Mouse (Mus musculus) midbrain, embryonic 10.5 days (tissue): ENCODE measurements at regions not wholly inside any gene's neighbourhood (a gene's known extent, or its start where the extent isn't known, plus 50 kb on each side); places are given as distances from the start of the nearest gene placed in this dataset.

Experiments
- DNase-seq: peaks from one replicate; pipeline ENCODE4 v3.0.0-alpha.2; 2017; ENCODE audit warnings: low spot score
- H3K27ac ChIP-seq: fragments of 300-500 bp; sonication (generic); replicated peaks from 2 replicates; pipeline ENCODE4 v1.5.1; 2016; ENCODE audit warnings: mild to moderate bottlenecking
- H3K27me3 ChIP-seq: fragments of 300-500 bp; sonication (generic); 2 replicates; pipeline ENCODE4 v1.6.1; 2016; ENCODE audit warnings: low read depth, mild to moderate bottlenecking; ENCODE audit not compliant: poor library complexity, severe bottlenecking
- H3K36me3 ChIP-seq: fragments of 300-500 bp; sonication (generic); 2 replicates; pipeline ENCODE4 v1.6.1; 2016; ENCODE audit warnings: mild to moderate bottlenecking, moderate library complexity
- H3K4me1 ChIP-seq: fragments of 300-500 bp; sonication (generic); 2 replicates; pipeline ENCODE4 v1.6.1; 2016
- H3K4me3 ChIP-seq: fragments of 300-500 bp; sonication (generic); 2 replicates; pipeline ENCODE4 v1.5.1; 2016; ENCODE audit warnings: mild to moderate bottlenecking, moderate library complexity
- H3K9me3 ChIP-seq: fragments of 300-500 bp; sonication (generic); replicated peaks from 2 replicates; pipeline ENCODE4 v1.6.1; 2016; ENCODE audit warnings: mild to moderate bottlenecking
- WGBS: fragments of 180-500 bp; shearing (Covaris S2); methylation state at CpG from one replicate; pipeline ENCODE4 v1.1.7; 2016; 5-methylcytosine and 5-hydroxymethylcytosine counted together

DNA sequence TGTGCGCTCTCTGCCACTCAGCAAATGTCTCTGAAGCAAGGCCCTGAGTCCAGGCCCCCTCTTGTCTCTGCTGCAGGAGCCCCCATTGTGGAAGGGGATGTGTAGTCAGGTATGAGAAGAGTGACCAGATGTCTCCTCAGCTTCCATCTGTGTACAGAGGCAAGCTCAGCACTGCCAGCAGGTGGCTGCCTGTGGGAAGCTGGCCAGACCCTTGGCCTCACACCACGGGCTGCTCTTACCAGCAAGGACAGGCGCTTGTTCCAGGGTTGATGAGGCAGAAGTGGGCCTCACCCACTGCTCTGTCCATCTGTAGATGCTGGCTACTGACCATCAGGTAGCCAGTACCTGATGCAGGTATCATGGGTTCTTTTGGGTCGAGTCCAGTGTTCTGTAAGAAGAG, 69.4 kb upstream of the Hdac4 start:
- Histone ChIP-seq H3K4me1 (peaks cover 13% of the 10 kb centered on the region), H3K4me3 (no peak overlapping the region), H3K36me3 (no peaks in the 10 kb centered on the region), H3K27me3 (peaks cover 3% of the 10 kb centered on the region; the same call in 1 of the 2 replicates), H3K27ac (no peak overlapping the region), H3K9me3 (no peaks in the 10 kb centered on the region)
- no peak for DNase-seq
- 76% methylated on average over 4 of the region's 4 CpGs for WGBS

DNA sequence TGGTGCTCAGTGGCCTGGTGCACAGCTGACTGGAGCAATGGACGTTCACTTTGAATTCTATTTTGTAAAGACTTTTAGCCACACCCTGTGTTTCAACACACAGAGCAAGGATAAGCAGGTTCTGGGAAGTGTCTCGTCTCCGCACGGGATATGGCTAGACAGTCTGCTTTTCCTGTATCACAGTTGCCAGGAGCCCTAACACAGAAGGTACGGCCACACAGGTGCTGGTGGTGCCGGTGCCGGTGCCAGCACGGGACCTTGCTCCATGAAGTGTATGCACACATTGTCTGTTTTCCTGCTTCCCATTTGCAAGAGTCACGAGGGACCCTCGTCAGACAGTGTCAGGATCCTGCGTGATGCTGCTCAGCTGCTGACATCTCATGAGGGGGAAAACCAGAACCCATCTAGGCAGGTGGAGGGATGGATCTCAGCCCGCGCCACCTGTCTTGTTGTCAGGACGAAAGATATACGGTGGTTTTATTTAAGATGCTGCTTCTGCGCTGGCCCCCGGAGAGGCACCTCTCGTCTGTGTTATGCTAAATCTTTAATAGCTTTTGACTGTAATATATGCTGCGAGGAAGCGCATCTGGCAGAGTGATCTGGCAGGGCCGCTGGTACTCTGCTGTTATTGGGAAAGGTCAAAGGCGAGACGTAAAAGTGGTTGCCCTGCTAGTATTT, 64.4 kb upstream of the Hdac4 start:
- Histone ChIP-seq H3K9me3 (no peaks in the 10 kb centered on the region), H3K27ac (peak overlapping the region; percentile 6; the same call in 1 of the 2 replicates), H3K36me3 (no peaks in the 10 kb centered on the region), H3K4me3 (no peak overlapping the region), H3K4me1 (peaks cover 11% of the 10 kb centered on the region; the same call in 1 of the 2 replicates), H3K27me3 (no peaks in the 10 kb centered on the region)
- no peak for DNase-seq
- 91% methylated on average over 23 of the region's 23 CpGs for WGBS

DNA sequence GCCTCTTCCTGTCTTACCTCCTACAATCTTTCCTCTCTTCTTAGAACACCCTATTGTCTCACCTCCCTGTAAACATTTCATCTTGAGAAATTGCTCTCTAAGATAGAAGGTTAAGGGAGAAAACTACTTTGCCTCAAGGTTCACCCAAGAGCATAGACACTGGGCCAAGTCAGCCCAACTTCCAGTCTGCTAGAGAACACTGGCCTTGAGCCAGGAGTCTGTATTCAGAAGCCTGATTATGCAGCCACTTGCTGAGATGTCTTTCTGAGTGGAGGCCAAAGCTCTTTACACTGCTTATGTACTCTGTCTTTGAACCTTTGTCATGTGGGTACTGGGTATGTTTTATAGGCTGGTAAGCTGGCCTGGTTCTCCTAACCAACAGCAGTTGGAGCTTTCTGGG, 62.5 kb upstream of the Hdac4 start:
- H3K27ac ChIP-seq = no peak overlapping the region

DNA sequence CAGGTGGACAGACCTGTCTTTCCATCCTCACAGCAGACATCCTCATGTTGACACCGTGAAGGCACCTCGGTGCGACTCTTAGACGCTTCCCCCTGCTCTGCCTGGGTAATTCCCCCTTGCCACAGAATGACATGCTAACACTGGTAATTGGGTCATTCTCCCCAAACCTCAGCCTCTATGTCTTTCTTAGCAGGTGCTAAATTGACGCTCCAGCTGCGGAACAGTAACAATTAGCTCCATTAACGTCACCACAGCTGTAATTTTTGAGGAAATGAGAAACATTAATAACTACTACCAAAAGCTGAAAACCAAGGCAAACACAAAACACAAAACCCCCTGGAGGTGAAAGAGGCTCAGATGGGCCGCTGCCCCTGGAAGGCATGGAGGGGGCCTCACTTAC, 57.6 kb upstream of the Hdac4 start:
- no peak overlapping the region for H3K4me3 ChIP-seq
- no peak overlapping the region for H3K27ac ChIP-seq
- 91% methylated on average over 8 of the region's 8 CpGs for WGBS
- no peaks in the 10 kb centered on the region for H3K36me3 ChIP-seq
- H3K27me3 ChIP-seq = no peaks in the 10 kb centered on the region
- no peaks in the 10 kb centered on the region for H3K9me3 ChIP-seq
- no peak for DNase-seq
- H3K4me1 ChIP-seq = peaks cover 7% of the 10 kb centered on the region

More for the DNA sequence above, 62.5 kb upstream of the Hdac4 start:
- Histone ChIP-seq H3K4me1 (peaks cover 11% of the 10 kb centered on the region; the same call in 1 of the 2 replicates), H3K4me3 (no peak overlapping the region), H3K9me3 (no peaks in the 10 kb centered on the region), H3K27me3 (no peaks in the 10 kb centered on the region), H3K36me3 (no peaks in the 10 kb centered on the region)
- no peak for DNase-seq

DNA sequence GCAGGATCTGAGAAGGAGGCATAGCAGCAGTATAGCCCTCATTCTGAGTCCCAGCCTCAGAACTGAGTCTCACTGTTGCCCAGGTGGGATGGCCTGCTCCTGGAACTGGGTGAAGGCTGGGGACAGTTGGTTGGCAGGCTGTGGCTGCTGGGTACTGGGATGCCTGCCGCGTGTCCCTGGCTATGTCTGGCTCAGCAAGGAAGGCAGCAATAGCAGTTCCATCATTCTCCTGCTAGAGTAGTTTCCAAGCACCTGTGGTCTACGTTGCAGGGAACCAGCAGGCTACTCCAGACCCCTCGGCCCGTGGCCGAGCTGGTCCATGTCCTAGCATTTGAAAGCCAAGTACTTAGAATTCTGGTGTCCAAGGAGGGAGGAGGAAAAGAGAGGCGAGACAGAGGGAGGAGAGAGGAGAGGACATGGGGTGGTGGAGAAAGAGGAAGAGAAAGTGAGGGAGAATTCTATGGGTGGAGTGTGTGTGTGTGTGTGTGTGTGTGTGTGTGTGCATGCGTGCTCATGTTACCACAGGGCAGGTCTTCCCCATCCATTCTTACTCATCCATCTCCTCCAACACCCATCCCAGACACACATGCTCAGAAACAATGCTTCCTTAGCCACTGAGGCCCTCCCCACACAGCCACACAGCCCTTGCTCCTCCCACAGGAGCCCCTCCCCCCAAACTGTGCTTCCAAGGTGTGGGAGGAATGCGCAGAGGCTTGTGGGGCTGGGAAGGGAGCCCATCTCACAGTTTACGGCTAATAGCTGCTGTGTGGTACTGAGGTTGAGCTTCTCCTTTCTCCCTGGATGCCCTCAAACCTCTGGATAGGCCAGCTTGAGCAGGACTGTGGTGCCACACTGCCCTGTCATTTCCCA, 55.3 kb upstream of the Hdac4 start:
- Histone ChIP-seq H3K27me3 (no peaks in the 10 kb centered on the region), H3K27ac (no peak overlapping the region), H3K36me3 (no peaks in the 10 kb centered on the region), H3K9me3 (no peaks in the 10 kb centered on the region), H3K4me3 (no peak overlapping the region), H3K4me1 (peaks cover 7% of the 10 kb centered on the region)
- no peak for DNase-seq
- WGBS = 80% methylated on average over 10 of the region's 10 CpGs
